Mouse (Mus musculus) neural tube, embryonic 12.5 days (tissue): ENCODE data around the gene Osbpl10. TPM values are rescaled to one million over a fixed set of nuclear protein-coding genes. Genes with fewer than 3 reads are reported as not detected.
A peak's percentile ranks its signal among the peaks of the same experiment; 100 is the strongest.
"Not testable (repeated sequence)": the region's sequence is repeated elsewhere in the genome, so short reads cannot be mapped to it uniquely, and the experiment has no call there.

Experiments
- ATAC-seq: fragments of 200-750 bp; cut with Nextera tagmentation; 2 replicates; pipeline ENCODE4 v1.8.0; 2017; ENCODE audit warnings: low read depth, mild to moderate bottlenecking, moderate TSS enrichment, moderate library complexity; ENCODE audit not compliant: low FRiP score
- H3K27ac ChIP-seq: fragments of 300-500 bp; sonication (generic); 2 replicates; pipeline ENCODE4 v1.5.1; 2016
- H3K27me3 ChIP-seq: fragments of 300-500 bp; sonication (generic); replicated peaks from 2 replicates; pipeline ENCODE4 v1.6.1; 2016; ENCODE audit warnings: mild to moderate bottlenecking
- H3K36me3 ChIP-seq: fragments of 300-500 bp; sonication (generic); 2 replicates; pipeline ENCODE4 v1.6.1; 2016; ENCODE audit warnings: mild to moderate bottlenecking
- H3K4me1 ChIP-seq: fragments of 300-500 bp; sonication (generic); 2 replicates; pipeline ENCODE4 v1.6.1; 2016
- H3K4me2 ChIP-seq: fragments of 300-500 bp; sonication (generic); replicated peaks from 2 replicates; pipeline ENCODE4 v1.6.1; 2016; ENCODE audit warnings: mild to moderate bottlenecking
- H3K4me3 ChIP-seq: fragments of 300-500 bp; sonication (generic); 2 replicates; pipeline ENCODE4 v1.5.1; 2016
- H3K9ac ChIP-seq: fragments of 300-500 bp; sonication (generic); 2 replicates; pipeline ENCODE4 v1.6.1; 2016; ENCODE audit warnings: mild to moderate bottlenecking
- H3K9me3 ChIP-seq: fragments of 300-500 bp; sonication (generic); 2 replicates; pipeline ENCODE4 v1.6.1; 2016; ENCODE audit warnings: mild to moderate bottlenecking
- WGBS: fragments of 180-500 bp; shearing (Covaris S2); methylation state at CpG from one replicate; pipeline ENCODE4 v1.1.7; 2016; 5-methylcytosine and 5-hydroxymethylcytosine counted together
- polyA plus RNA-seq: library from polyadenylated mRNA; unstranded; fragments of >200 nt; fragmentation: Nextera tagmentation; extraction: Ambion mirVana; gene quantifications from 2 replicates; pipeline ENCODE4 v1.2.1, GENCODE M21; 2016

The Osbpl10 gene
- polyA plus RNA-seq, 1 experiment from 2014 or later: 3.5 TPM

DNA sequence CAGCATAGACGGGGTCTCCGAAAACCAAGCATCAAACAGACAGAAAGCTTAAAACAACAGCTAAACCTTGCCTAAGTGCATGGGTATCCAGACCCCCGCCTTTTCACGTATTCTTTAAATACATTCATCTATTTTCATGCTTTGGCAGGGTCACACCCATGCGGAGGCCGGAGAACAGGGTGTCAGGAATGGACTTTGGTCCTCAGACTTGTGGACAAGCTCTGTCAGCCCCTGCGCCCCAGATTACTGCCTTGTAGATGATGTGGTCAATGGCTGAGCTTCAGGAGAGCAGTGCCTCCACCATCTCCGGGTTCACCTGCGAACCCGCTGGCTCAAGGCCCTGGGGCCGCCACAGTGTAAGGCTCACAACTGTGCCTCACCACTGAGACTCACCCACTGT, 23.0 kb upstream of the Osbpl10 start:
- Histone ChIP-seq H3K27me3 (no peaks in the 10 kb centered on the region), H3K27ac (no peak overlapping the region), H3K4me3 (no peak overlapping the region), H3K9ac (no peak overlapping the region), H3K4me1 (no peaks in the 10 kb centered on the region), H3K4me2 (no peak overlapping the region), H3K9me3 (no peaks in the 10 kb centered on the region), H3K36me3 (no peaks in the 10 kb centered on the region)
- no peak for ATAC-seq
- 91% methylated on average over 11 of the region's 11 CpGs for WGBS

- 41% methylated on average over 5 of the region's 5 CpGs for WGBS
Measured at GRCm38 (mm10) chr9:114956945-114957344, 21.4 kb upstream of the Osbpl10 start.

DNA sequence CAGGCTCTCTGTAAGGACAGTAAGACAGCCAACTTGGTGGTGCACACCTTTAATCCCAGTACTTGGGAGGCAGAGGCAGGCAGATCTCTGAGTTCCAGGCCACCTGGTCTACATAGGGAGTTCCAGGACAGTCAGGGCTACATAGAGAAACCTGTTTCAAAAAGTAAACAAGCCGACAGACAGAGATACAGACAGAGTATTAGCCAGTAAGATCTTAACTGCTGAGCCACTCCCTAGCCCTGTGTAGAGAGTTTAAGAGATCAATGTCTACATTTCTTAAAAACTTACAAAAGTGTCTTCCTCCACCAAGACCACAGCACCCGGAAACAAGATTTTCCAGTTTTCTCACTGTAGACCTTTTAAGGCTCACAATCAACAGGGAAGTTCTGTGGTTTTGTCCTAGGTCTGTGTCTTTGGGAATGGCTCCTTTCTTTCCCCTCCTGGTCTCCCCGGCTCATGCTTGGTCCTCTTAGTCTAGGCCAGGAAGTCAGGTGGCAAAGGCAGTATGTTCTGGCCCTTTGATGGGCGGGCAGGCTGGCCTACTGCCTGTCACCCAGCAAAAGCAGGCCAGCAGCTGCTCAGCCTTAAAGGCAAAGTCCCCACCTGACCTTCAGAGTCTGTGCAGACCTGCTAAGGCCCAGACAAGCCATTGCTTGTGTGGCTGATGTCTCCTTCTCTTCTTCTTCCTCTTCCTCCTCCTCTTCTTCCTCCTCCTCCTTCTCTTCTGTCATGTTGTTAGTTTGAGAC, 18.2 kb upstream of the Osbpl10 start:
- Histone ChIP-seq H3K27ac (no peak overlapping the region), H3K36me3 (no peaks in the 10 kb centered on the region), H3K9me3 (no peaks in the 10 kb centered on the region), H3K27me3 (no peaks in the 10 kb centered on the region), H3K4me2 (no peak overlapping the region), H3K9ac (no peak overlapping the region), H3K4me1 (no peaks in the 10 kb centered on the region), H3K4me3 (no peak overlapping the region)
- 75% methylated on average over 4 of the region's 4 CpGs for WGBS
- ATAC-seq: no peak

More at GRCm38 (mm10) chr9:114956945-114957344, 21.4 kb upstream of the Osbpl10 start:
- H3K4me3 ChIP-seq: no peak overlapping the region
- H3K9me3 ChIP-seq: no peaks in the 10 kb centered on the region
- no peak for ATAC-seq
- H3K4me1 ChIP-seq: no peaks in the 10 kb centered on the region
- H3K27ac ChIP-seq: no peak overlapping the region
- H3K36me3 ChIP-seq: no peaks in the 10 kb centered on the region
- no peak overlapping the region for H3K4me2 ChIP-seq
- no peaks in the 10 kb centered on the region for H3K27me3 ChIP-seq
- no peak overlapping the region for H3K9ac ChIP-seq

- WGBS: 91% methylated on average over 6 of the region's 6 CpGs
- no peaks in the 10 kb centered on the region for H3K9me3 ChIP-seq
- H3K27ac ChIP-seq: no peak overlapping the region
- H3K9ac ChIP-seq: no peak overlapping the region
- H3K36me3 ChIP-seq: no peaks in the 10 kb centered on the region
- no peaks in the 10 kb centered on the region for H3K4me1 ChIP-seq
- no peak overlapping the region for H3K4me3 ChIP-seq
- ATAC-seq: no peak
- H3K4me2 ChIP-seq: no peak overlapping the region
- no peaks in the 10 kb centered on the region for H3K27me3 ChIP-seq
Measured at GRCm38 (mm10) chr9:114960844-114961243, 17.5 kb upstream of the Osbpl10 start.

DNA sequence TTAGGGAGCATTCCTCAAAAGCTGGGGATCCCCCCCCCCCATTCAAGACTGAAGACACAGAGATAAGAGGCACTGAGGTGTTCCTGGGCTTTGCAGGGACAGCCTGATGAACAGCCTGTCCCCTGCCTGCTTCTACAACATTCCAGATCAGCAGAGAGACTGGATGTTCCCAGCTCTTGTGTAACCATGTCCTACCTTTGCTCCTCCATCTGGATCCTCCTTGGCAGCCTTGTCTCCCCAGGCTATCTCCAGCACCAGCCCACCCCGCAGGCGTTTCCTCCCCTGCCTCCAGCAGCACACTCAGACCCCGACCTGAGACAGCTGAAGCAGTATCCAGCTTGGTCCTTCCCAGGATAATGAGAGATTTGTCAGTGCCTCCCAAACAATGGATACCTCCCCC, 14.3 kb upstream of the Osbpl10 start:
- no peak overlapping the region for H3K4me2 ChIP-seq
- no peak for ATAC-seq
- 77% methylated on average over 3 of the region's 3 CpGs for WGBS

GRCm38 (mm10) chr9:114966286-114966685, 12.1 kb upstream of the Osbpl10 start:
- H3K9me3 ChIP-seq, H3K27ac ChIP-seq, ATAC-seq, H3K4me3 ChIP-seq, H3K27me3 ChIP-seq, H3K36me3 ChIP-seq, H3K4me1 ChIP-seq, H3K9ac ChIP-seq, H3K4me2 ChIP-seq: not testable (repeated sequence)
- 85% methylated on average over 7 of the region's 7 CpGs for WGBS

More for the DNA sequence above, 14.3 kb upstream of the Osbpl10 start:
- H3K9me3 ChIP-seq: no peaks in the 10 kb centered on the region
- no peaks in the 10 kb centered on the region for H3K27me3 ChIP-seq
- H3K27ac ChIP-seq: no peak overlapping the region
- no peaks in the 10 kb centered on the region for H3K4me1 ChIP-seq
- no peak overlapping the region for H3K4me3 ChIP-seq
- H3K9ac ChIP-seq: no peak overlapping the region
- no peaks in the 10 kb centered on the region for H3K36me3 ChIP-seq

DNA sequence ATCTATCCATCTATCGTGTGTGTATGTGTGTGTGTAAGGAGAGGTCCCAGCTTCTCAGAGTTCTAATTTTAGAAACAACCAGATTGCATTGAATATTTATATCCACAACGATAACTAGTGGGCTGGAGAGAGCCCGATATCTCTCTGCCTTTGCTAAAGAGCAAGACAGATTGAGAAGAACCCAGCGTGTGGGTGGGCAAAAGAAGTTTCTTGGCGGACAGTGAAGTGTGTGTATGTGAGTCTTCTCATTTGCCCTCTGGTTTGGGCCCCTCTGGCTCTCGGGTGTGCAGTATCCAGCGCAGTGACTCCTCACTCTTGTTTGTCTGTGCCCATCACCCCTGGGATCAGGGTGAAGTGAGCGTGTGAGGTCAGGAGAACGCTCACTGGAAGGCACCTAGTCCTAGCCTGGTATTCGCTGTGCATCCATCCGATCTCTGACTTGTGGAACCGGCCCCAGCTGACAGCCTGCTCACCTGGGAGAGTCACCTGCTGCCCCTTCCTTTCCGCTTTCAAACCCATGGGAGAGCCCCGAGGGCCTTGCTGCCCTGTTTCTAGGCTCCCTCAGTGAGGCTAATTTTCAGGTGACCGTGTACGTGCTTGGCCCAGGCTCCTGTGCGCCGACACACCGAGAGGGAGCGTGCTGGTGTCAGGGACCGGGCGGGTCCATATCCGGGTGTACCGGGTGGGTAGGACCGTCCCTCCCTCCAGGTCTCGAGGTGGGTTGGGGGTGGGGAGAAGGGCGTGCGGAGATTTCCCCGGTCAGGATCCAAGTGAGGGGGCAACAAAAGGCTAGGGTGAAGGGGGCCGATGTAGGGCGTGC, 698 bp upstream of the Osbpl10 start:
- Histone ChIP-seq H3K27ac (no peak overlapping the region), H3K9ac (peak overlapping the region; percentile 80), H3K4me2 (peak overlapping the region; percentile 86), H3K36me3 (no peaks in the 10 kb centered on the region), H3K4me1 (peaks cover 15% of the 10 kb centered on the region), H3K4me3 (peak overlapping the region; percentile 76), H3K27me3 (peaks cover 15% of the 10 kb centered on the region), H3K9me3 (no peaks in the 10 kb centered on the region)
- ATAC-seq: peak; percentile 81
- WGBS: 9% methylated on average over 31 of the region's 31 CpGs

GRCm38 (mm10) chr9:114979969-114980368, 1.6 kb downstream of the Osbpl10 start:
- Histone ChIP-seq H3K4me3 (no peak overlapping the region), H3K4me2 (peak overlapping the region; percentile 86; the same call in 1 of the 2 replicates), H3K27ac (no peak overlapping the region), H3K27me3 (peaks cover 15% of the 10 kb centered on the region), H3K9me3 (no peaks in the 10 kb centered on the region), H3K36me3 (no peaks in the 10 kb centered on the region), H3K4me1 (peaks cover 15% of the 10 kb centered on the region), H3K9ac (no peak overlapping the region)
- no peak for ATAC-seq
- WGBS: 80% methylated on average over 6 of the region's 6 CpGs

DNA sequence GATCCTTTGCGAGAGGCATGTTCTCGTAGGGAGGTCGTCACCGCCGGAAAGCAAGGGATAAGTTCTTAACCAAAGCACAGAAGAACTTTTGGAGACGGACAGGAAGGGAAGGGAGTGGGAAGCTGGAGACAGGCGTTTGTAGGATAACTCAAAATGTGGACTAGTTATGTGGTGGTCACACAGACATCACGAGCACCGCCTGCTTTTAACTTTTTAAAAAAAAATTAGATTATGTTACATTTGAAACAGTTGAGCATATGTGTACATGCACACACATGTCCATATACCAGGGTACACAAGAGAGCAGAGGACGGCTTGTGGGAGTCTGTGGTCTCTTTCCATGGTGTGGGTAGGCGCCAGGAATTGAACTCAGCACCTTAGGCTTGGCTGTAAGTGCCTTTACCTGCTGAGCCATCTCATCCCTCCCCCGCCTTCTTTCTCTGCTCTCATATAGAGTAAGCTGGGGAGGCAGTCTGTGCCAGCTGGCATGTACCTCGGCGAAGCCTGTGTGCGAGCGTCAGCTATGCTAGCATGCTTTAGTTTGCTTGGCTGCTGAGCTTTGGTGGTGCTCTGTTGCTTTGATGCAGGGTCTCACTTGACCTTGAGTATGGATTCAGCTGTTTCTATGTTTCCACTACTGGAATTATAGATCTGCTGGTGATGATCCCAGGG, 4.5 kb downstream of the Osbpl10 start, which contains the start of gene Rps27rt:
Gene Rps27rt (minus strand): TSS at position 51 of the 672 bp plus-strand sequence.
- 91% methylated on average over 16 of the region's 16 CpGs for WGBS
- Histone ChIP-seq H3K27ac (no peak within 1 kb of the TSS), H3K36me3 (no peaks in the 10 kb centered on the region), H3K9me3 (no peaks in the 10 kb centered on the region), H3K4me2 (no peak within 1 kb of the TSS), H3K4me1 (peaks cover 10% of the 10 kb centered on the region), H3K27me3 (peaks cover 15% of the 10 kb centered on the region), H3K4me3 (no peak within 1 kb of the TSS), H3K9ac (no peak within 1 kb of the TSS)
- ATAC-seq: no peak

DNA sequence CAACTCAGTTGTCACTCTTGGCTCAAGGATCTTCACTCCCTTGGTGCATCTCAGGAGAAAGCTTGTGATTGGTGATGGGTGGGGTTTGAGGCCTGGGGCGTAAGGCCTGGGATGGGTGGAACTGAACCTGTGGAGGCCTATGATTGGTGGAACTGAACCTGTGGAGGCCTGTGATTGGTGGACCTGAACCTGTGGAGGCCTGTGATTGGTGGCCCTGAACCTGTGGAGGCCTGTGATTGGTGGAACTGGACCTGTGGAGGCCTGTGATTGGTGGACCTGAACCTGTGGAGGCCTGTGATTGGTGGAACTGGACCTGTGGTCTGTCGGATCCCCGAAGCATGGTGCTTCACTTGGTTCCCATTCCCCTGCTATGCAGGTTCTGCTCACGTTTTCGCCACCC, 7.4 kb downstream of the Osbpl10 start:
- H3K4me1 ChIP-seq: 0 out of 2 replicates have a peak, but pooled peaks cover 7% of the 10 kb centered on the region
- no peaks in the 10 kb centered on the region for H3K36me3 ChIP-seq
- ATAC-seq: no peak
- no peak overlapping the region for H3K4me2 ChIP-seq
- no peak overlapping the region for H3K4me3 ChIP-seq
- H3K9me3 ChIP-seq: no peaks in the 10 kb centered on the region
- H3K27ac ChIP-seq: no peak overlapping the region
- 91% methylated on average over 5 of the region's 5 CpGs for WGBS
- H3K9ac ChIP-seq: no peak overlapping the region
- H3K27me3 ChIP-seq: no peaks in the 10 kb centered on the region

DNA sequence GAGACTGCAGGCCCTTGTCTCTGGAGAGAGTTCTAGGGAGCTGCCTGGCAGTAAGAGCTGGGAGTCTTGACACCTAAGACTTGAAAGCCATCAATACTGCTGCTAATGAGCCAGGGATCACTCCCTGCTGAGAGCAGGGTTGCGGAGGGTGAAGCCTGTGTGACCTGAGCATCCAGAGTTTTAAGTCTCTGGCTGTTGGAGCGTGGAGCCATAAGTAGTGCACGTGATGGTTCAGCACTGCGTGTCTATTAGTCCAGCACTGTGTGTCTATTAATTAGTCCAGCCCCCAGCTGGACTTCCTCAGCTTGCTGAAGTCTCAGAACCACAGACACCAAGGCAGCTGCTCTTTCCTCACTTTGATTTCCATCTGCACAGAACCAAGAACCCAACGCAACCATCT, 8.0 kb downstream of the Osbpl10 start:
- H3K9ac ChIP-seq: no peak overlapping the region
- ATAC-seq: no peak
- 76% methylated on average over 5 of the region's 5 CpGs for WGBS
- no peaks in the 10 kb centered on the region for H3K27me3 ChIP-seq
- no peaks in the 10 kb centered on the region for H3K9me3 ChIP-seq
- no peak overlapping the region for H3K27ac ChIP-seq
- H3K36me3 ChIP-seq: no peaks in the 10 kb centered on the region
- 0 out of 2 replicates have a peak, but pooled peaks cover 7% of the 10 kb centered on the region for H3K4me1 ChIP-seq
- no peak overlapping the region for H3K4me2 ChIP-seq
- no peak overlapping the region for H3K4me3 ChIP-seq

DNA sequence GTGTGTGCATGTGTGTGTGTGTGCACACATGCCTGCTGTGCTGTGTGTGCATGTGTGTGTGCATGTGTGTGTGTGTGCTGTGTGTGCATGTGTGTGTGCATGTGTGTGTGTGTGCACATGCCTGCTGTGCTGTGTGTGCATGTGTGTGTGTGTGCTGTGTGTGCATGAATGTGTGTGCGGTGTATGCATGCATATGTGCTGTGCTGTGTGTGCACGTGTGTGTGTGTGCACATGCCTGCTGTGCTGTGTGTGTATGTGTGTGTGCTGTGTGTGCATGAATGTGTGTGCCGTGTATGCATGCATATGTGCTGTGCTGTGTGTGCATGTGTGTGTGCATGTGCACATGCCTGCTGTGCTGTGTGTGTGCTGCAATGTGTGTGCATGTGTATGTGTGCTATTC, 9.7 kb downstream of the Osbpl10 start:
- no peaks in the 10 kb centered on the region for H3K36me3 ChIP-seq
- no peak overlapping the region for H3K27ac ChIP-seq
- 0 out of 2 replicates have a peak, but pooled peaks cover 7% of the 10 kb centered on the region for H3K4me1 ChIP-seq
- H3K9ac ChIP-seq: no peak overlapping the region
- ATAC-seq: no peak
- WGBS: 92% methylated on average over 3 of the region's 3 CpGs
- no peak overlapping the region for H3K4me3 ChIP-seq
- no peaks in the 10 kb centered on the region for H3K27me3 ChIP-seq
- 0 out of 2 replicates have a peak, but pooled peaks cover 5% of the 10 kb centered on the region for H3K9me3 ChIP-seq
- no peak overlapping the region for H3K4me2 ChIP-seq
